Mouse (Mus musculus) large intestine, adult 2 months (tissue): ENCODE measurements around the gene Ugt3a1. TPM values are rescaled to one million over a fixed set of nuclear protein-coding genes. Genes with fewer than 3 reads are reported as not detected.
"Not testable (repeated sequence)": the region's sequence is repeated elsewhere in the genome, so short reads cannot be mapped to it uniquely, and the experiment has no call there.

Experiments used
- DNase-seq: peaks from one replicate; pipeline ENCODE4 v3.0.0-alpha.2; 2012; ENCODE audit warnings: low read depth, low spot score
- WGBS: fragments of 180-500 bp; shearing (Covaris S2); methylation state at CpG from one replicate; pipeline ENCODE4 v1.1.7; 2018; 5-methylcytosine and 5-hydroxymethylcytosine counted together
- polyA plus RNA-seq: library from polyadenylated mRNA; depleted of rRNA; stranded (reverse); fragments of >200 nt; gene quantifications from 2 replicates; pipeline ENCODE4 v1.2.3, GENCODE M21; 2012; rRNA removed

Gene Ugt3a1
- polyA plus RNA-seq, result not detected in 2 replicates

DNA sequence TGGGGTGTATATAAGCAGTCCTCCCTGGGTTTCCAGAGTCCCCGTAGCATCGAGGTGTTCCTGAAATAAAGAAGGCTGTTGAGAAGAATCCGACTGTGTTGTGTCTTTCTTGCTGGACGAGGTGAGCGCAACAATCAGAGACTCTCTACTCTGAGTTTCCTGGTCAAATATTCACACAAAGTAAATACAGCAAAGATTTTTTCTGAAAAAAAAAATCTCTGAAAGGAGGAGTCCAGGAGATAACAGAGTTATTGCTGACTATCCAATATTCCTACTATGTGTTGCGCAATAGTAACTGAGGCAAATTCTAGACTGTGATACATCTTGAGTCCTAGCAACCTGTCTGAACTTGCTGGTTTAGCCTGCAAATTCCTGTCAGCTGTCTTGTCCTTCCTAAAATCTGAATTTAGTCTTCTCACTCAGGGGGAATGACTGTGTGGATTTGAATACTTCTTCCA, at the start of gene Ugt3a1:
Ugt3a1 (plus strand) TSS at position 51 of the 458 bp plus-strand sequence.
- WGBS, result 79% methylated on average over 6 of the region's 6 CpGs

DNA sequence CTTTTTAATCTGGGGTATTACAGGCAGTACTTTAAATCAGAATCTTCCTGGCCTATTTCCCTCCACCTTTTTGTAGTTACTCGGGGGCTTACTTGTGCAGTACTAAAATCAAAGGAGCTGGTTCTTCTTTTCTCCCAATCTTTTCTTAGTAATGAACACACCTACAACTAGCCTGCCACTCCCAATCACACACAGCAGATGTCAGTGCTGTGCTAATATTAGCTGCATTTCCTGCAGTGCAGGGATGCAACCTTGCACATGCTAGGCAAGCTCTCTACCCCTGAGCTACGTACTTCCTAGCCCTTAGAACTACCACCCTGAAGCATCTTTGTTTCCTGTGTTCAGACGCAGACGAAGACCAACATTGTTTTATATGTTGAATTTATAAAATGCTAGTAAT, 45.8 kb upstream of the Ugt3a1 start:
- WGBS, result 70% methylated on average over 4 of the region's 4 CpGs
- DNase-seq, result not testable (repeated sequence)

More for the DNA sequence above, at the start of gene Ugt3a1:
- DNase-seq, result no peak

DNA sequence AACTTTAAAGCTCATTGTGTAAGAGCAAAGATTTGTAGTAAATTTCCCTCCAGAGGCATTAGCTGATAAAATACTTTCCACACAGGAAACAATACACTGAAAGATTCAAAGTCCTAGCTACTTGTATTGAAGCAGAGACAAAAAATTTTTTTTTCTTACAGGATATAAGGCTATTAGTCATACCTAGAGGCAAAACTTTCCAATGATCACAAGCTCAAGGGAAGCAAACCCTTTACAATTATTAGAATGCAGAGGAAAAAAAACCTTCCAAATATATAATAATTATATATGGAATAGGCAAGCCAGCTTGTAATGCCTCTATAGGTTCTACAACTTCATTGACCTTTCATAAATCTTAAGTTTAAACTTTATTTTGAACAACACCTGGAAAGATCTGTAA, 30.3 kb upstream of the Ugt3a1 start:
- DNase-seq, result no peak

DNA sequence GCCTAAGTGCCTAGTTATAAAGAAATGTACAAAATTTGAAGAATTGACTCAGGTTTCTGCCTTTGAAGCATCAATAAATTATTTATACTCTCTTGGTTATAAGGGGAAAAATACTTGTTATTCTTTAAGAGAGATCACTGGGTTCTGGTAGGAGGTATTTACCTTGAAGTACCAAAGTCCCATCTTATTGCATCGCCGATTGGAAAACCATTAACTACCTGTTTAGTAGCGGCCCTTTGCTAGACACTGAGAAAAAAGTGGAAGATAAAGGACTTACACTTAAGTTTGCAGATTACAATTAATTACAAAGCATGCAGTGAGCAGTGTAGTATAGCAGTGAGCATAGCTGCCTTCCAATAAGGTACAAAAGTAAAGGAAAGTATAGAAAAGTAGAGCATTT, 23.8 kb upstream of the Ugt3a1 start:
- 93% methylated on average over 3 of the region's 3 CpGs for WGBS
- DNase-seq, result no peak

DNA sequence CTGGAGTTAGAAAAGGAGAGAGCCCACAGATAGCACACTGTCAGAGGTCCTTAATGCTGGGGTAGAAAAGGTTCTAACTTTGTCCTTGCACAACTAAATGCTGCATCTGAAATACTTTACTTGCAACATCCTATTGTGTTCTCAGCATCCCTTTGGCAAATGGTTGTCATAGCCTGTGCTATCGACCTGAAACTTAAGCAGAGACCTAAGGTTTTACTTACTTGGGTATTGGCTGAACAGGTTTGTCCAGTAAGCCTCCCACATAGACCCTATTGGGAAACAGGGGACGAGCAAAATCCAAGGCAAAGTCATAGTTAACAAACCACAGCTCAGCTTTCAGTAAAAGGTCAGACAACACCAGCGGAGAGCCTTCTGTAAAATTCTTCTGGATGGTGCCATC, 16.1 kb upstream of the Ugt3a1 start:
- WGBS, result 65% methylated on average over 3 of the region's 3 CpGs
- DNase-seq, result no peak

DNA sequence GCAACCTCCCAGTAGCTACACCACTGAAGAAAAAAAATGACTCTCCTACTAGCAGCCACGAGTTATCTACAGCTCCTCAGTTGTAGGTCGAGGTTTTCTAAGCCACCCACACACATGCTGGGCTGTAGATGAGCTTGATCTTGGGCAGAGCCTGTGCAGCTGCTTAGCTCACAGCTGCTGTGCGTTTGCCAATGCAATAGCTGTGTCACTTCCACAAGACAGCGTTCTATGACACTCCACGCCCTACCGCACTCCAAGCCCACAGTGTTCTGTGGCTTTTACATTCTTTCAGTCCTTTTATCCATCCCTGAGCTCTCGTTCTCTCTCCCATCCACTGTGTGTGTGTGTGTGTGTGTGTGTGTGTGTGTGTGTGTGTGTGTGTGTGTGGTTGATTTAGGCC, 4.8 kb upstream of the Ugt3a1 start:
- DNase-seq, result no peak
- WGBS, result 71% methylated on average over 7 of the region's 7 CpGs

DNA sequence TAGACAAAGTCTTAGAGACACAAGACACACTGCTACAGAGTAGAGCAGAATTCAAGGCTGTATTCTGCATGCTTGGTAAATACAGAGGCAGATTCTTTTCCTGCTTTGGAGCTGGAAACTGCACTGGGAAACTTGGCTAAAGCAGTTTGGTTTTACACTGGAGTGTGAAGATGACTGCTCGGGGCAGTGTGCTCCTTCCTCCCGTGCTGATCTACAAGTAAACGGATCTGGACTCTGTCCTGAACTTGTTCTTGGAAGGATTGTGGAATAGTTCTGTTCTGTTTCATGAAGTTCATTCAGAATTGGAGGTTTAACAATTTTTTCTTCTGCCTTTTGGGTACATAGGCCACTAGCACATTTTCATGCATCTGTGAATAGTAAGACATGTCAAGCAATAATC, 2.3 kb downstream of the Ugt3a1 start:
- DNase-seq, result no peak
- WGBS, result 61% methylated on average over 3 of the region's 3 CpGs

DNA sequence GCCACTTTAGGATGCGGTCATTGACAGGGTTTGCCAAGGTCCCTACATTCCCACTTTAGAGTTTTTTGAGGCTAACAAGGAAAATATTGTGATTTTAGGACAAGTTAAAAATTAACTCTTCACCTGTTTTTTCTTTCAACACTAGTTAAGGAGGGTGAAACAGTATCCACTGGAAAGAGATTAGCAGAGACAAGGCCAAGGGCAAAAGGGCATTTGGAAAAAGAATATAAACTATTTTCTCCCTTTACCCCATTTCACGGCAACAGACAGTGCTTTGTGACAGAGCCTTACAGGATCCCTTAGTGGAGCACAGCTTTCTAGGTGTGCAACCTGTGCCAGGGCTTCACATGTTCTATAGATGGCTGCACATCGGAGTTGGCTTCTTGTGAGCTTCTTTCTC, 2.9 kb downstream of the Ugt3a1 start:
- no peak for DNase-seq
- WGBS, result 67% methylated on average over 3 of the region's 3 CpGs

DNA sequence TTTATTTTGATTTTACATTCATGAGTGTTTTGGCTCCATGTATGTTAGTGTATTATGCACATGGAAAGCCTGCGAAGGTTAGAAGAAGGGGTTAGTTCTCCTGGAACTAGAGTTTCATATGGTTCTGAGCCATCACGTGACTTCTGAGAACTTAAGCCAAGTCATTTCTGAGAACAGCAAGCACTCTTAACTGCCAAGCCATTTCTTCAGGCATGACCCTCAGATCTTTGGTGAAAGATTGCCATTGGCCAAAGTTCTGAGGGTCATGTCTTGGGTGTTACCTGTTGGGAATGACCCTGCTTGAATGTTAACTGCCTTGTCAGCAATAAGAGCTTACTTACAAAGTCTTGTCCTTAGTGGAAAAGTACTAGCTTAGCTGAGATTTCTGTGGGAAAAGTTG, 6.5 kb downstream of the Ugt3a1 start:
- WGBS, result 91% methylated on average over 2 of the region's 2 CpGs
- DNase-seq, result no peak

DNA sequence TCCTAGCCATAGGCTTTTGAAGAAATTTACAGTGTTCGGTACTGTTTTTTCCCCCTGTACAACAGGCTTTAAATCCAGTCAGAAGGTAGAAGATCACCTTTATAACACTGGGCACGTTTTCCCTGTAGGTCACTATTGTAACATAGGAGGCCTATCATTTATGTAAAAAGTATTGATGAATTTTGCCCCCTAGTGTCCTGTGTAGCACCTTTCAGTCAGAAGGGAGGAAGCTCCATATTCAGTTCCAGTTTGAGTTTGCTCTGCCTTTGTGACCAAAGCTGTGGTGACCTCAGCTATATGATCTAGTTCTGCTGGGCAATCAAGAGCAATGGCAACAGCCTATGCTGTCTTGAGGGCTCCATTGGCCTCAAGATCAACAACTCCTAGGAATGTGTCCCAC, 13.0 kb downstream of the Ugt3a1 start:
- DNase-seq, result no peak
- WGBS, result 57% methylated on average over 2 of the region's 2 CpGs

DNA sequence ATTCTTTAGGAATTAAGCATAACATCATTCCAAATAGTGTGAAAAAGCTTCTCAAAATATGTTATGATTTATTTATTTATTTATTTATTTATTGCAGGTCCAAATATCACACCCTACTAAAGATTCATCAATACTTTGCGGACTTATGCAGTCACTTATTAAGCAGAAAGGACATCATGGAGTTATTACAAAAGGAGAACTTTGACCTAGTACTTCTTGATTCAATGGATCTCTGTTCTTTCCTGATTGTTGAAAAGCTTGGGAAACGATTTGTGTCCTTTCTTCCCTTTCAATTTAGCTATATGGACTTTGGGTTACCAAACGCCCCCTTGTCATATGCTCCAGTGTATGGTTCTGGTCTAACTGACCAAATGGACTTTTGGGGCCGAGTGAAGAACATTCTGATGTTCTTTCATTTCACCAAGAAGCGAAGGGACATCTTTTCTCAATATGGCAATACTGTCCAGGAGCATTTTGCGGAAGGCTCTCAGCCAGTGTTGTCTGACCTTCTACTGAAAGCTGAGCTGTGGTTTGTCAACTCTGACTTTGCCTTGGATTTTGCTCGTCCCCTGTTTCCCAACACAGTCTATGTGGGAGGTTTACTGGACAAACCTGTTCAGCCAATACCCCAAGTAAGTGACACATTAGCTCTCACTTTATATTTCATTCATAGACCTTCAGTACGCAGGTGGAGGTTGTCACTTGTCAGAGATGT, 29.4 kb downstream of the Ugt3a1 start:
- DNase-seq, result no peak
- 71% methylated on average over 8 of the region's 8 CpGs for WGBS

DNA sequence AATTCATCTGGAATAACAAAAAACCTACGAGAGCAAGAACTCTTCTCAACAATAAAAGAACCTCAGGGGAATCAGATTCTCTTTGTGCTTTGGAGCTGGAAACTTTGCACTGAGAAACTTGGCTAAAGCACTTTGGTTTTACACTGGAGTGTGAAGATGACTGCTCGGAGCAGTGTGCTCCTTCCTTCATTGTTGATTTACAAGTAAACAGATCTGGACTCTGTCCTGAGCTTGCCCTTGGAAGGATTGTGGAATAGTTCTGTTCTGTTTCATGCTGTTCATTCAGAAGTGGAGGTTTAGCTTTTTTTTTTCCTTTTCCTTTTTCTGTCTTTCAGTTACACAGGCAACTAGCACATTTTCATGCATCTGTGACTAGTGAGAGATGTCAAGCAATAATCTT, 57.9 kb downstream of the Ugt3a1 start:
- DNase-seq, result no peak
- 43% methylated on average over 2 of the region's 2 CpGs for WGBS

DNA sequence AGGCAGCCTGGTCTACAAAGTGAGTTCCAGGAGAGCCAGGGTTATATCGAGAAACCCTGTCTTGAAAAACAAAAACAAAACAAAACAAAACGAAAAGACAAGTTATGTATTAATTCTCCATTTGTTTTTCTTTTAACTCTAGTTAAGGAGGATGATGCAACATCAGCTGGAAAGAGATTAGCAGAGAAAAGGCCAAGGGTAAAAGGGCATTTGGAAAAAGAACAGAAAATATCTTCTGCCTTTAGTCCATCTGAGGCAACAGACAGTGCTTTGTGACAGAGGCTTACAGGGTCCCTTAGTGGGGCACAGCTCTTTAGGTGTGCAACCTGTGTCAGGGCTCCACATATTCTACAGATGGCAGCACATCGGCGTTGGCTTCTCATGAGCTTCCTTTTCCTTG, 58.7 kb downstream of the Ugt3a1 start, which contains the start of gene Ugt3a2:
Ugt3a2 (plus strand) TSS at position 210 of the 400 bp plus-strand sequence.
- no peak for DNase-seq
- 77% methylated on average over 4 of the region's 4 CpGs for WGBS

DNA sequence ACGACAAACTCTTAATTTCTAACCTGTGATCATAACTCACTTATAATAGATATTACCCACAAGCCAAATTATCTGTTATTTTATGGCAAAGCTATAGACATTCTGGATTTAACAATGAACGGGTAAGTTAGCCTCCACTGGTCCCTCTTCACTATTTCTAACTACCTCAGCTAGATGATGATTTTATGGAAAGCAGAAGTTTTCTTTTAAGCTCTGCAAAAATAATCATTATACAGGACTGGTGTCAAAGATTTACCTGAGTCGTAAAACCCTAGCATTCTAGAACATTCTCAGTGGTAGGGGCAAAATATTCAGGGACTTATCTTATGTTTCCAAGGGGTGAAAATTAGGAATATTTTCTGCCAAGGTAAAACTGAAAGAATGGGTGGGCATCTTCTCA, 59.9 kb downstream of the Ugt3a1 start:
- 62% methylated on average over 3 of the region's 3 CpGs for WGBS
- DNase-seq, result no peak

DNA sequence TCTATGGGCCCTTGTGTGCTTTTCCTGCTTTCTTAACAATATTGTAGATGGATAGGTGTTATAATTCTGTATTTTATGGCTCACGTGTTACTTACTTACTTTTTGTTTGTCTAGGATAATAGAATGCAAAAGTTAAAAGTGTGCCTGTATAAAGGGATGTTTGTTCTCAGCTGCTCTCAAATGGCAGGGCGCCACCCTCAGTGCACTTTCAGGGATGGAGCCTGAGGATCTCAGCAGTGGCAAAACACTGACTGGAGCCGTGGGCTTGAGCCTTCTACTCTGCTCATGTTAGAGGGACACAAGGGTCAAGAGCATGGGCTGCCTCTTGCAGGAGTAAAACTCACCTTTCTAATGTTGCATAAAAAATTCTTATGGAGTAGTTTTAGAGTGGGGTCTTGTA, 60.3 kb downstream of the Ugt3a1 start:
- DNase-seq, result no peak
- WGBS, result 34% methylated on average over 3 of the region's 3 CpGs

DNA sequence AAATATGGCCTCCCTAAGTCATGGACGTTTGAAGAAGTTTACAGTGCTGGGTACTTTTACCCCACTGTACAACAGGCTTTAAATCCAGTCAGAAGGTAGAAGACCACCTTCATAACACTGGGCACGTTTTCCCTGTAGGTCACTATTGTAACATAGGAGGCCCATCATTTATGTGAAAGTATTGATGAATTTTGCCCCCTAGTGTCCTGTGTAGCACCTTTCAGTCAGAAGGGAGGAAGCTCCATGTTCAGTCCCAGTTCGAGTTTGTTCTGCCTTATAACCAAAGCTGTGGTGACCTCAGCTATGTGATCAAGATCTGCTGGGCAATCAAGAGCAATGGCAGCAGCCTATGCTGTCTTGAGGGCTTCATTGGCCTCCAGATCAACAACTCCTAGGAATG, 72.1 kb downstream of the Ugt3a1 start:
- WGBS, result 33% methylated on average over 3 of the region's 3 CpGs
- no peak for DNase-seq

DNA sequence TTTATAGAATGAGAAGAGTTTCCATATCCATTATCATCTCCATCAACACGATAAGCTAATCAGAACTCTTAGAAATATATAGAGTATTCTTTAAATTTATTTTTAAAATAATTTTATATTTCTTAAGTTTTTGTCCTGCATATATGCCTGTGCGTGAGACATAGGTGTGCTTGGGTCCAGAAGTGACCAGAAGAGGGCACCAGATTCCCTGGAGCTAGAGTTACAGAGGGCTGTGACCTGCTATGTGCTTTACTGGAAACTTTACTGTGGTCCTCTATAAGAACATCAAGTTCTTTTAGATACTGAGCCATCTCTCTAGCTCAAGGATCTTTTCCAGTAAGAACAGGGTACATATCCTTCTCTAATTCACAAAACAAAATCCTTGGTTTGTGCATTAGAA, 86.1 kb downstream of the Ugt3a1 start:
- WGBS, result 60% methylated on average over 2 of the region's 2 CpGs
- DNase-seq, result no peak

Other genes with a start within 250 kb of the Ugt3a1 start
- gene Nadk2, start 205.6 kb upstream of the Ugt3a1 start, polyA plus RNA-seq, result 9.2 and 14.2 TPM in 2 replicates
- 4.9 and 11.9 TPM in 2 replicates for gene Lmbrd2, start 136.3 kb upstream of the Ugt3a1 start, polyA plus RNA-seq
- 2.4 and 3.0 TPM in 2 replicates for gene Skp2, start 121.5 kb upstream of the Ugt3a1 start, polyA plus RNA-seq
- gene Ugt3a2, start 58.7 kb downstream of the Ugt3a1 start, polyA plus RNA-seq, result 0.04 TPM in 1 of 2 replicates, not detected in the other
- 0.40 and 0.46 TPM in 2 replicates for gene Capsl, start 159.1 kb downstream of the Ugt3a1 start, polyA plus RNA-seq